Mouse (Mus musculus) R1 (cell line): ENCODE results near the gene Tsc22d3.
A peak's percentile ranks its signal among the peaks of the same experiment; 100 is the strongest.
"Not testable (repeated sequence)": the region's sequence is repeated elsewhere in the genome, so short reads cannot be mapped to it uniquely, and the experiment has no call there.

Source experiments
- DNase-seq: peaks from one replicate; pipeline ENCODE4 v3.0.0-alpha.2; 2018; ENCODE audit warnings: low read depth, low spot score

Gene Tsc22d3

DNA sequence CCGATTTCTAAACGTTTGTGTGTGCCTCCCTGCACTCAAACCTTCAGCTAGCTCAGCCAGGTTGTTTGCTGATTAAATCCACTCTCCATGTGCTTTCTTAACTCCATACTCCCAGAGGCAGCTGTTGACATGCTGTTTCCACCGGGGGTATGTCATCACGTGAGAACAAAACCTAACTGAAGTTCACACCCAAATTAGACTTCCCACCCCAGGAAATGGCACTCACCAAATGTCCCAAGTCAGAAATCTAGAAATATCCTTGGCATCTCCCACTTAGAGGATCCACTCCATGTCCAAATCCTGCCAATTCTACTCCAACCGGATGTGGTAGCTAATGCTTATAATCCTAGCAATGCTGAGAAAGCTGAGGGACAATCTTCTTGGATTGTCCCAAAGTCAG lies 100.2 kb downstream of the Tsc22d3 start:
- no peak for DNase-seq

DNA sequence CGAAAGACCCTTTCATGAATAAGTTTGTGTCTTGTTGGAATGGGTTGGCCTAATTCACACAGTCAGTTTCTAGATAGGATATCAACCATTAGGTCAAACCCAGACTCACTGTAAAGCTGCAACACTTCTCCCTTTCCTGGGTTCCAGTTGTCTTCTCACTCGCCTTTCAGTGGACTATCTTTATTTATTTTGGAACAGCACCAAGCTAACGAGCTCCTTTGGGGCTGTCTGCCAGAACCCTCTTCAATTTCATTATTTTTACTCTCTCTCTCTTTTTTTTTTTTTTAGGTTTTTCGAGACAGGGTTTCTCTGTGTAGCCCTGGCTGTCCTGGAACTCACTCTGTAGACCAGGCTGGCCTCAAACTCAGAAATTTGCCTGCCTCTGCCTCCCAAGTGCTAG lies 102.0 kb downstream of the Tsc22d3 start:
- DNase-seq, result not testable (repeated sequence)

DNA sequence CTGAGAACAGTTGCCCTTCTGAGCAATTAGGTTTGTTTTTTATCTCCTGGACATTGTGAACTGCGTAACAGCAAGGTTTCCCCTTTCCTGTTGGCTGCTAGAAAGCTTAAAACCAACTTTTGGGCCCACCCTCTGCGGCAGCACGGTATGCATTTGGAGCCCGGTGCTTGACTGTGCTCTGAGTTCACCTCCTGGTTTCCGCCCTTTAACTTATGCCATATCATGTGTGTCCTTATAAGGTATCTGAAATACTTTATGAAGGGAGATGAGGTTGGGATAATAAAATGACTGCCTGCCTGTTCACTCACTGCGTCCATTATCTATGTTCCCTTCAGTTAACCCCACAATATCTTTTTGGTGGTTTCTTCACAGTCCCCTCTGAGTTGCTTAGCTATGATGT lies 106.3 kb downstream of the Tsc22d3 start:
- no peak for DNase-seq

DNA sequence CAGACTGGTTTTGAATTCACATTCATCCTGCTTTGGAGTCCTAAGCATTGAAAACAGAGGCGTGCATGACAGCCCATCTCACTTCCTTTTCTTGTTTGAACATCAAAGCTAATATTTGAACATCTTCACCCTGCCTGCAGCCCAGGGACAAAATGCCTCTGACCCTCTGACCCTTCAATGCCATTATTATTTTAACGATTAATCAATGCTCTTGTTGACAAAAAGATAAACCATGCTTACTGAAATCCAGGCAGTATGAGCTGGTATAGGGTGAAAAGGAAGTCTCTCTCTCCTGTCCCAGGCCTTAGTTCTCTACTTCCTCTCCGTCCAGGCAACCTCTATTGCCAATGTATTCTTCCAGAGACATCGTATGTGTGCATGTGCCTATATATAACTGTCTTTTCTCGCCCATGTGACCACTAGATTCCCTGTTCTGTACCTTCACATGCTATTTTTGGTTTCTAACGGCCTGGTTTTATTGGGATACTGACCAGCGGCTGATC lies 106.9 kb downstream of the Tsc22d3 start:
- no peak for DNase-seq

DNA sequence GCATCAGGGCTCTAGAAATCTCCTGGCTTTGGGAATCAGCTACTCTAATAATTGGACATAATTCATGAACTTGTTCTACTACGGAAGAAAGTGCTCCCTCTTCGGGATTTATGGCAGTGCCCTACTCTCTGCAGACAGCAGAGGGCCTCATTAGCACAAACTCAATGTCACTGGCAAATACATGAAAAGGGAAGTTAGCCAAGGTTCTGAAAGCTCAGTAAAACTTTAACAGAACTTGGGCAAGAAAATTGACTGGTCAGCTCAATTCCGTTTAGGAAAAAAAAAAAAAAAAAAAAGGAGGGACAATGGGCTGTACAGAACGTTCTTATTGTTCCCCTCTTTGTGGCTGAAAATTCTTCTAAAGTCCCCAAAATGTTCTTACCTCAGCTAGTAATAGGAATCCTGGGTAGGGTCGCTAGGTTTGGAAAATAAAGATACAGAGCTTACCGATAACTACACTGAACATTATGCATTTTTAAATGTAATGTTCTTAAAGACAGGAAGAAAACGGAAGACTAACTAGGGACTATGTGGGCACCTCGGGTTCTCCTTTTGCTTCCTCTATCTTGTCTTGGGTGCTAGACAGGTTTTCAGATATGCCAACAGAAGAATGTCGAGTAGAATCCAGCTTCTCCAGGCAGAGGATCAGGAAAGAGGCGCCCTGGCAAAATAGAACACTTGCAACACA lies 108.4 kb downstream of the Tsc22d3 start:
- peak; percentile 40 for DNase-seq

DNA sequence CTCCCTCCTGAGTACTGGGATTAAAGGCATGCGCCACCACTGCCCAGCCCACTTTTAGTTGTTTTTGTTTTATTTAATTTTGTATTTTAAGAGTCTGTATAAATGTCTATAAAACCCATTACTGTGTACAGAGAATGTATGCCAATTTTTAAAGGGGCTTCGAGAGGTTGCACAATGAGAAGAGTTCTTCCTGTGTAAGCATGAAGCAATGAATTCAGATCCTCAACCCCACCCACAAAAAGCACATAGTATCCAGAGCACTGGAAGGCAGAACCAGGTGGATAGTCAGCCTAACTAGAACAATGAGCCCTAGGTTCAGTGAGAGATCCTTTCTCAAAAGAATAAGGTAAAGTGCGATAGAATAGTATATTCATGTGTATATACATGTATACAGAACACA lies 110.3 kb downstream of the Tsc22d3 start:
- DNase-seq, result no peak
